Mouse (Mus musculus): ENCODE measurements around the gene 1700037C18Rik.

DNA sequence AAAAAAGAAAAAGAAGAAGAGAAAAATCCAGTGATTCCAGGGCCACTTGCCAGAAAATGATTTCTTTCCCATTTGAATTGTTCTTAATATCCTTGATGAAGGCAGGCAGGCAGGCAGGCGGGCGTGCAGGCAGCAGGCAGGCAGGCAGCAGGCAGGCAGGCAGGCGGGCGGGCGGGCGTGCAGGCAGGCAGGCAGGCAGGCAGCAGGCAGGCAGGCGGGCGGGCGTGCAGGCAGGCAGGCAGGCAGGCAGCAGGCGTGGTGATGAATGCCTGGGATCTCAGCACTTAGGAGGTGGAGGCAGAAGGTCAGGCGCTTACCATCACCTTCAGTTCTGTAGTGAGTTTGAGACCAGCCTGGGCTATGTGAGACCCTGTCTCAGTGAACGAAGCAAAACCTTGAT lies 55.9 kb downstream of the 1700037C18Rik start:
- TF ChIP-seq MAX (IDR thresholded peaks at IDR 0.05; ENCODE audit: low read length) (no peak), POLR2A (IDR thresholded peaks at IDR 0.05; ENCODE audit: control insufficient read depth in 1 of 2, insufficient read depth in 1 of 2, low read depth in 1 of 2, low read length in 2 of 2, poor library complexity in 1 of 2) (no peak), MAFK (IDR thresholded peaks at IDR 0.05; ENCODE audit: borderline replicate concordance, low read depth, low read length) (no peak), CTCF (IDR thresholded peaks at IDR 0.05 in 2 of 3, conservative IDR thresholded peaks at IDR 0.05 in 1 of 3; ENCODE audit: control insufficient read depth in 1 of 3, insufficient read depth in 1 of 3, low read depth in 2 of 3, low read length in 3 of 3, poor library complexity in 1 of 3, severe bottlenecking in 1 of 3) (no peak), USF1 (IDR thresholded peaks at IDR 0.05; ENCODE audit: low read depth, low read length) (no peak), ZNF384 (IDR thresholded peaks at IDR 0.05; ENCODE audit: low read depth, low read length) (no peak), KAT2A (conservative IDR thresholded peaks at IDR 0.05; ENCODE audit: low read depth, low read length) (no peak), E2F4 (IDR thresholded peaks at IDR 0.05; ENCODE audit: borderline replicate concordance, low read depth, low read length) (no peak), EP300 (IDR thresholded peaks at IDR 0.05; ENCODE audit: low read depth in 1 of 2, low read length in 2 of 2) (no peak), ZC3H11A (IDR thresholded peaks at IDR 0.05; ENCODE audit: low read depth, low read length) (no peak), POLR2AphosphoS2 (IDR thresholded peaks at IDR 0.05; ENCODE audit: low read length) (no peak), SIN3A (IDR thresholded peaks at IDR 0.05; ENCODE audit: low read length) (no peak), GABPA (IDR thresholded peaks at IDR 0.05; ENCODE audit: low read depth, low read length) (no peak), RCOR1 (IDR thresholded peaks at IDR 0.05; ENCODE audit: low read depth, low read length) (no peak)

Data from MEL (cell line).